Mouse (Mus musculus) heart, postnatal 10 days (tissue): ENCODE results near the gene Gm37240. TPM values are rescaled to one million over a fixed set of nuclear protein-coding genes. Genes with fewer than 3 reads are reported as not detected.

ENCODE experiments used
- DNase-seq, 2 experiments: peaks; one replicate each; pipeline ENCODE4 v3.0.0; 2021
- intact Hi-C: fragments of 180-260 bp; cut with DNase I; formaldehyde crosslinking; loops from one replicate; pipeline ENCODE4 v1.15.1; 2025
- total RNA-seq, 2 experiments: library from RNA; stranded (reverse); gene quantifications; 2 replicates each; pipeline ENCODE4 v1.2.3; 2021

Gm37240 gene
- total RNA-seq, 2 experiments from 2014 or later = 21.2 to 37.3 TPM

DNA sequence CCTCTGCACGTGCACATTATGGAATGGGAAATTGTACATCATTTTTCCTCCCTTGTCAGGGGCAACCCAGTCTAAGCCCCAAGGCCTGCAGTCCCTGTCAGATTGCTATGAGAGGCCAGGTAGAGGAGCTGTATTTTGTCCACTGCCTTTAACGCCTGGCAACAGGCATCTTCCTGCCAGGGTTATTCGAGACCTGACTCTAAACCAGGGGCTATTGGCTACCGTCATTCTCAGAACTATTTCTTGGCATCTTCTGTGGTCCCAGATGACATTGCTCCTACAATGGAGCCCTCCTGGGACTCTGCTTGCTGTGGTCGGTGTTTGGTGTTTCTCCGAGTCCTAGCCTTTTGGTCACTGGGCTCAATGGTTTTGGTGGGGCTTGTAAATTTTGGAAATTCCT lies 762.4 kb downstream of the Gm37240 start:
- intact Hi-C loops = loop anchor here (10.0 kb wide), 1 partner anchor 60 kb away; no protein-coding TSS in a partner anchor
- peak; percentile 42 to 50 for DNase-seq

- DNase-seq = no peak
- intact Hi-C loops = loop anchor here (10.0 kb wide), 1 partner anchor 60 kb away; no protein-coding TSS in a partner anchor
Observed at GRCm38 (mm10) chr3:85124410-85124809, 762.9 kb downstream of the Gm37240 start.

DNA sequence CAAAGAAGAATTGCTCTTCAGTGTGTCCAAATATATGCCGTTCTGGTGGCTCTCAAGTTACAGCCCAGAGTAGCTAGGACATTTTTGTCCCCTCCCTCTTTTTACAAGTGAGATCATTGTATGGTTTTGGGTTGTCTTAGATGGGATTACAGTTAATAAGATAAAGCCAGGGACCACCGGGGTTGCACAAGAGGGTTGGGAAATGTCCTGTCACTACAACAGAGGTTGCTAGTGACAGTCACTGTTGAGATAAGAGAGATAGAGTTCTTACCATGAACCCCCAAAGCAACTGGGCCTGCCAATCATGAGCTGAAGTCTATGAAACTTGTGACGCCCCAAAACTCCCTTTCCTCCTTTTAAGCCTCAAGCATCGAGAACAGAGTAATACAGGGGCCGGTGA lies 769.6 kb downstream of the Gm37240 start:
- DNase-seq = no peak
- intact Hi-C loops = loop anchor here (5.0 to 10.0 kb wide), 2 partner anchors 90 to 157 kb away; no protein-coding TSS in a partner anchor

DNA sequence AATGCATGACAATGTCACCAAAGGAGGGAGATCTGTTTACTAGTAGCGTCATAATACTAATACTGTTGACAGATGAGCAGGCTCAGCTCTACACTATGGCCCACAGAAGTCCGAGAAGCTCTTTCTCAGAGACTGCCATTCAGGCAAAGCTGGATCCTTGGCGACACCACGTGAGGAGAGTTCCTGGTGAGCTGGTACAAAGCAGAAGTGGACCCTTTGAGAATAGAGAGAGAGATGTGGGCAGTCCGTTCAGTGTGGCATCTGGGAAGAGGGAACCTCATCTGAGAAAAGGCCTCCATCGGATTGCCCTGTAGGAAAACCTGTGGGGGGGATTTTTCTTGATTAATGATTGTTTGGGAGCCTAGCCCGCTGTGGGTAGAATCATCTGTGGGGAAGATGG lies 770.3 kb downstream of the Gm37240 start:
- intact Hi-C loops = loop anchor here (5.0 to 10.0 kb wide), 2 partner anchors 90 to 158 kb away; no protein-coding TSS in a partner anchor
- DNase-seq = no peak

GRCm38 (mm10) chr3:85115959-85116543 lies 771.3 kb downstream of the Gm37240 start:
- intact Hi-C loops = loop anchor here (5.0 to 10.0 kb wide), 2 partner anchors 91 to 159 kb away; no protein-coding TSS in a partner anchor

GRCm38 (mm10) chr3:85113565-85113964 lies 773.8 kb downstream of the Gm37240 start:
- DNase-seq = no peak
- intact Hi-C loops = loop anchor here (10.0 kb wide), 1 partner anchor 161 kb away; no protein-coding TSS in a partner anchor

More at GRCm38 (mm10) chr3:85115959-85116543, 771.3 kb downstream of the Gm37240 start:
- DNase-seq = peak; percentile 72 to 75

GRCm38 (mm10) chr3:85110762-85111161 lies 776.6 kb downstream of the Gm37240 start:
- intact Hi-C loops = loop anchor here (10.0 kb wide), 1 partner anchor 164 kb away; no protein-coding TSS in a partner anchor
- no peak for DNase-seq

DNA sequence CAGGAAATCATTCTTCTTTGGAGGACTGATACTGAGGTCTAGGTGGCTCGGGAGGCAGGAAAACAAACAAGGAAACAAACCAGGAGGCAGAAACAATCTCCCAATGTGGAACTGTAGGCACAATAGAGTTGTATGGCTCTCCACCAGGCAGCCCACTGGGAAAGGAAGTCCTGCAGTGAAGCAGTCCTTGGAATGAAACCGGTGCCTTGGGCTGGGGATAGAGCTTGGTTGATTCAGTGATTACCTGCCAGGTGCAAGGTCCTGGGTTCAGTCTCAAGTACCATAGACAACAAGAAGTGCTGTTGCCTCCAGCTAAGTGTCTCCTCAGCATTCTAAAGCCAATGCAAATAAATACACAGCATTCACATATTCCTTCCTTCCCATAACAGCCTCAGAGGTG lies 778.1 kb downstream of the Gm37240 start:
- no peak for DNase-seq
- intact Hi-C loops = no loop called here

DNA sequence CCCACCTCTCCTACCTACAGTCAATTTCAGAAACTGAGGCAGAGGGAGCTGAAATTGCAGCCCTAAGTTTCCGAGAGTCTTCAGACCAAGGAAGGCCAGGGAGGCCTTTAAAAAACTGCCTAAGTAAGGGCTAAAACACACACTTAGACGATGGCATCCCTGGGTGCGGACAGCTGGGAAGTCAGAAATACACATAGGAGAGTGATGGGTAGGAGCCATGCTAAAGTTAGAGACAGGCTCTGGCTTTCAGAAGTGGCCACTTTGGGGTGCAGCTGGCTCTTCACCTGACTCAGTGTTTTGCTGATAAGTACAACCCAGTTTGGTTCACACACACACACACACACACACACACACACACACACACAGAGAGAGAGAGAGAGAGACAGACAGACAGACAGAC lies 778.9 kb downstream of the Gm37240 start:
- DNase-seq = no peak
- intact Hi-C loops = no loop called here

DNA sequence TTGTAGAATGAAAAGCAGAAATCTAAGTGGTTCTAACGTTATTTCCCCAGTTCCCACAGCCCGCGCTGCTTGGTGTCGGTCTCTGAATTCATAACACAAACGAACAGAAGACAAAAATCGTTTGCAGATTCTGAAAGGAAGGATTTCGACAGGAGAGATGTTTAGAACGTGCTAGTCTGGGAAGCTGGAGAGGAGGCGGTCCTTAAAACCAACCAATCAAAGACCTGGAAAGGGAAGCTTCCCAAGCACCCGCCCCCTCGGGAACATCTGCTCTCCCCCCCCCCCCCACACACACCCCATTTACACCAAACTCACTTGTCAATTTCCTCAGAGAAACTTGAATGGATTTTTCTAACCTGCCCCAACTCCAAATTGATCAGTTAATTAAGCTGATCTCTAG lies 780.4 kb downstream of the Gm37240 start:
- DNase-seq = no peak
- intact Hi-C loops = no loop called here

DNA sequence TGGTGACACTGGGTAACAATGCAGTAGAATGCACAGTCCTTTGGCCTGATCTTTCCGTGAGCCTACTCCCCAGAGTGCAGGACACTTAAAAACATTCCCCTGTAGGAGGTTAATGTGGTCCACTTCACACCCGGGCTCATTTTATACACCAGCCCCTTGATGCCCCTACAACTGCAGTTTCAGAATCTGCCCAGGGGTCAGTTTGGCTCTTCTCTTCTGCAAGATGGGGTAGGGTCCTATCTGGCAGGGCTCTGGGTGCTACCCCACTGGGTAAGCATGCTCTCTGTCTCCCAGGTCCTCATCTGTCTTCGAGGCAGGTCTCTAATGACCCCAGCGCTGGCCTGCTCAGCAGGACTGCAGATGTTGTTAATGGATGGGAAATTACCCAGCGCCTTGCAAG lies 783.0 kb downstream of the Gm37240 start:
- intact Hi-C loops = no loop called here
- no peak for DNase-seq

DNA sequence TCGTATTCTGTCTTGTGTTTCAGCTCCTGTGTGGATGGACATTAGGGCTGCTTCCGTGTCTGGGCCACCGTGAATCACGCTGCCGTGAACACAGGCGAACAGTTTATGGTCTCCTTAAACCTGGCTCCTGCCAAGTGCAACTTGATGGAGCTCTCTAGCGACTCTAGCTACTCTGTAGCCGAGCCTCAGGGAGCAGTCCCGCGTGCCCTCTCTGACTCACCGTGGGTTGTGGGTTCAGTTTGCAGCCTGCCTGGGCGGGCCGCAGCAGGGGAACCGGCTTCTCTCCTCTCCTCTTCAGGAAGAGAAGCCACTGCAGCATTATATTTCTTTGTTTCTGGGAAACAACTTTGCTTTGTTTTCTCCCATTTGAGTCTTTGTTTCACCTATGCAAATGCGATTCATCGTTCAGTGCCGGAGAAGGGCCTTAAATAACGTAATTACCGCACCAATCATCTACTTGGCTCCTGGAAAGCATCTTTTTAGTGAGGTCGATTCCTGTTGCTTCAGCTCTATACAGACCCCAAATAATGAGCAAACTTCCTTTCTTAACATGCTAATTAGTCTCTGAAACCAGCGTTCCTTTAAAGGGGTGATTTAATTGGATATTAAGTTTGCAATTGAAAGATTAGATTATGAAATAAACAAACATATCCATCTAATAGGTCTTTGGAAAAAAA lies 806.3 kb downstream of the Gm37240 start:
- no peak for DNase-seq
- intact Hi-C loops = no loop called here

DNA sequence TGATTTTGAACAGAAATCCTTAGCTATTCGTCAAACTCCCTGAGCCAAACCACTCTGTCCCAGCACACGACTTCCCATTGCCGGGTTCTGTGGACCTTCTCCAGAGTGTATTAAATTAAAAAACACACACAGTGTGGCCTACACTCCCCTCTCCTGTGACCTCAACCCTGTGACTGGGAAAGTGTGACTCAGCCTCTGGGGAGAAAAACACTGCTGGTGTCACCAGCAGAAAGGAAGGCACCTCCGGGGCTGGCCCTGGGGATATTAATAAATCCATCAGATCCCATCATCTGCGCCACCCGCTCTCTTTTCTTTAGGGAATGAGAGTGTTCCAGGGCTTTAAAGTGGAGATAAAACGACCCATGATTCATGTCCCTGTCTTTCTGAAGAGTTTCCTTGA lies 823.2 kb downstream of the Gm37240 start:
- intact Hi-C loops = no loop called here
- no peak for DNase-seq

DNA sequence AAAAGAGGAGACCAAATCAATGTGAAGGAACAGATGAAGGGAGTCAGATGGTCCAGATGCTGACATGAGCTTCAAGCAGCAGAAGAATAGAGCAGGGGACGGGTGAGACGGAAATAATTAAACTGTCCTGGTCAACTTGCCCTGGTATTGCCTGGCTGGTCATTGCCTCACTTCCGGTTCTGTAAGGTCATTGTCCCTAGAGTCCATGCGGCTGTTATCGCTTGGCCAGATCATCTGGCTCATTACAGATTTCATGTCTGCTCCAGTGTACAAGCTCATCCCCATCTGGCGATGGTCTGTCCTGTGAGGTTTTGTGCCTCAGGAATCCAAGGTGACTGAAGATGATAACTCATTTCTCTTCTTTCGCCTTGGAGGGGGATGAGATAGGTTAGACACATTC lies 827.2 kb downstream of the Gm37240 start:
- DNase-seq = no peak
- intact Hi-C loops = no loop called here

GRCm38 (mm10) chr3:85057245-85057644 lies 830.1 kb downstream of the Gm37240 start:
- DNase-seq = no peak
- intact Hi-C loops = no loop called here

- intact Hi-C loops = no loop called here
- DNase-seq = no peak
Observed at GRCm38 (mm10) chr3:85053526-85053925, 833.8 kb downstream of the Gm37240 start.

- intact Hi-C loops = no loop called here
- DNase-seq = no peak
Observed at GRCm38 (mm10) chr3:85052196-85052595, 835.1 kb downstream of the Gm37240 start.

DNA sequence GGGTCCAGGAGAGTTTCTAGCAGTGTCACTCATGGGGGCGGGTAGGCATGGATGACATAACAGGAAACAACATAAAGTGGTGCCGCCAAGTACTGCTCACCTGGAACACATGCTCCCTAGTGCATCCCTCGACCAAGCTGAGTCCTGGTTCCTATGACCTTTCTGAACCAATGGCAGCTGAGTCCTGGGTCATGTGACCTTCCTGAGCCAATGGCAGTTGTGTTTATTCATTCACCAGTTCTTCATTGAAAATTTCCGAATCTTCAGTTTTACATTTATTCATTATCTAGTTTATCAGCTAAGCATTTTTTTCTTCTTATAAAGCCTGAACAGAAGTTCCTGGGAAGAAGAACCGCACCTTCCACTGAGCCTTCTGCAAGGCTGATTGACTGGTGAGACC lies 838.7 kb downstream of the Gm37240 start:
- DNase-seq = no peak
- intact Hi-C loops = no loop called here

- intact Hi-C loops = no loop called here
- DNase-seq = no peak
Observed at GRCm38 (mm10) chr3:85043679-85044218, 843.6 kb downstream of the Gm37240 start.

DNA sequence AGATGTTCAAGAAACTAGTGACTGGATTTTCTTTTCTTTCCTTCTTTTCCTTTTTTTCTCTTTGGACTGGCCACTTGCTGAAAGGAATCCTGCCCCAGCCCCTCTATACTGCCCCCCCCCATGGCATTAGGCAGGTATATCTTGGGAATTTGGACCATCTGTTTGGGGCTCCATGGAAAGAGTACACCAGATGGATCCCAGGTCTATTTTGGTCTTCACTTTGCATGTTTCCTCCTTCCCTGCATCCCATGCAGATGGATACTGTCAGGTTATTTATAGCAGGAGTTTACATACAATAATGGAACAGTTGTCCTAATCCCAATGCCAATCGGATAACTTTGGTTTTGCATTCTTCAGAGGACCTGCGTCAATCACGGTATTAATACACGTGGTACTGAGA lies 845.2 kb downstream of the Gm37240 start:
- intact Hi-C loops = no loop called here

GRCm38 (mm10) chr3:85029141-85029540 lies 858.2 kb downstream of the Gm37240 start:
- DNase-seq = peak in 1 of 2 experiments; percentile 10
- intact Hi-C loops = no loop called here

More for the DNA sequence above, 845.2 kb downstream of the Gm37240 start:
- DNase-seq = no peak
